Mouse (Mus musculus) stomach, embryonic 15.5 days (tissue): ENCODE results near the gene Txndc9. TPM values are rescaled to one million over a fixed set of nuclear protein-coding genes. Genes with fewer than 3 reads are reported as not detected.

Experiments used
- ATAC-seq: fragments of 200-750 bp; cut with Nextera tagmentation; 2 replicates; pipeline ENCODE4 v1.8.0; 2017; ENCODE audit warnings: low read depth, moderate number of reproducible peaks, moderate TSS enrichment; ENCODE audit not compliant: insufficient read depth, low FRiP score
- H3K27ac ChIP-seq: fragments of 300-500 bp; sonication (generic); 2 replicates; pipeline ENCODE4 v1.5.1; 2015; ENCODE audit warnings: mild to moderate bottlenecking, inconsistent platforms
- H3K27me3 ChIP-seq: fragments of 300-500 bp; sonication (generic); replicated peaks from 2 replicates; pipeline ENCODE4 v1.6.1; 2015; ENCODE audit warnings: inconsistent platforms
- H3K36me3 ChIP-seq: fragments of 300-500 bp; sonication (generic); 2 replicates; pipeline ENCODE4 v1.6.1; 2015; ENCODE audit warnings: inconsistent platforms
- H3K4me1 ChIP-seq: fragments of 300-500 bp; sonication (generic); 2 replicates; pipeline ENCODE4 v1.6.1; 2015; ENCODE audit warnings: inconsistent platforms
- H3K4me2 ChIP-seq: fragments of 300-500 bp; sonication (generic); 2 replicates; pipeline ENCODE4 v1.6.1; 2015; ENCODE audit warnings: mild to moderate bottlenecking, inconsistent platforms
- H3K4me3 ChIP-seq: fragments of 300-500 bp; sonication (generic); replicated peaks from 2 replicates; pipeline ENCODE4 v1.5.1; 2015; ENCODE audit warnings: inconsistent platforms
- H3K9ac ChIP-seq: fragments of 300-500 bp; sonication (generic); 2 replicates; pipeline ENCODE4 v1.6.1; 2015; ENCODE audit warnings: inconsistent platforms
- H3K9me3 ChIP-seq: fragments of 300-500 bp; sonication (generic); 2 replicates; pipeline ENCODE4 v1.6.1; 2016; ENCODE audit warnings: inconsistent platforms
- WGBS: fragments of 180-500 bp; shearing (Covaris S2); methylation state at CpG from one replicate; pipeline ENCODE4 v1.1.7; 2015; 5-methylcytosine and 5-hydroxymethylcytosine counted together
- polyA plus RNA-seq: library from polyadenylated mRNA; unstranded; fragments of >200 nt; fragmentation: Nextera tagmentation; extraction: Ambion mirVana; gene quantifications from 2 replicates; pipeline ENCODE4 v1.2.1, GENCODE M21; 2015

Gene Txndc9
- polyA plus RNA-seq, 1 experiment from 2014 or later: 128 TPM

- Histone ChIP-seq H3K4me1 (no peaks in the 10 kb centered on the region), H3K27me3 (no peaks in the 10 kb centered on the region), H3K4me2 (no peak overlapping the region), H3K9me3 (no peaks in the 10 kb centered on the region), H3K4me3 (no peak overlapping the region), H3K27ac (no peak overlapping the region), H3K36me3 (no peaks in the 10 kb centered on the region), H3K9ac (no peak overlapping the region)
- 77% methylated on average over 6 of the region's 6 CpGs for WGBS
- ATAC-seq: no peak
Observed at GRCm38 (mm10) chr1:37968746-37969145, 28.9 kb downstream of the Txndc9 start.

- Histone ChIP-seq H3K36me3 (no peaks in the 10 kb centered on the region), H3K4me2 (no peak overlapping the region), H3K27me3 (no peaks in the 10 kb centered on the region), H3K9me3 (no peaks in the 10 kb centered on the region), H3K27ac (no peak overlapping the region), H3K4me1 (no peaks in the 10 kb centered on the region), H3K9ac (no peak overlapping the region), H3K4me3 (no peak overlapping the region)
- ATAC-seq: no peak
- 69% methylated on average over 10 of the region's 10 CpGs for WGBS
Observed at GRCm38 (mm10) chr1:37965571-37965970, 32.1 kb downstream of the Txndc9 start.

- no peak for ATAC-seq
- Histone ChIP-seq H3K9me3 (no peaks in the 10 kb centered on the region), H3K4me2 (no peak overlapping the region), H3K4me3 (no peak overlapping the region), H3K27me3 (no peaks in the 10 kb centered on the region), H3K4me1 (no peaks in the 10 kb centered on the region), H3K9ac (no peak overlapping the region), H3K36me3 (no peaks in the 10 kb centered on the region), H3K27ac (no peak overlapping the region)
- 76% methylated on average over 5 of the region's 5 CpGs for WGBS
Observed at GRCm38 (mm10) chr1:37959486-37959885, 38.2 kb downstream of the Txndc9 start.

- ATAC-seq: no peak
- WGBS: 74% methylated on average over 2 of the region's 2 CpGs
- Histone ChIP-seq H3K4me2 (no peak overlapping the region), H3K27ac (no peak overlapping the region), H3K4me1 (no peaks in the 10 kb centered on the region), H3K27me3 (no peaks in the 10 kb centered on the region), H3K9ac (no peak overlapping the region), H3K9me3 (no peaks in the 10 kb centered on the region), H3K4me3 (no peak overlapping the region), H3K36me3 (no peaks in the 10 kb centered on the region)
Observed at GRCm38 (mm10) chr1:37958516-37958915, 39.2 kb downstream of the Txndc9 start.

GRCm38 (mm10) chr1:37957659-37958058 lies 40.0 kb downstream of the Txndc9 start, which contains the start of gene Lyg1:
Gene Lyg1 (minus strand): TSS chr1:37957759.
- Histone ChIP-seq H3K27ac (no peak within 1 kb of the TSS), H3K36me3 (no peaks in the 10 kb centered on the region), H3K4me3 (no peak within 1 kb of the TSS), H3K9ac (no peak within 1 kb of the TSS), H3K27me3 (no peaks in the 10 kb centered on the region), H3K4me1 (no peaks in the 10 kb centered on the region), H3K4me2 (no peak within 1 kb of the TSS), H3K9me3 (no peaks in the 10 kb centered on the region)
- 83% methylated on average over 5 of the region's 5 CpGs for WGBS
- no peak for ATAC-seq

- Histone ChIP-seq H3K4me3 (no peak overlapping the region), H3K9me3 (no peaks in the 10 kb centered on the region), H3K27ac (no peak overlapping the region), H3K27me3 (no peaks in the 10 kb centered on the region), H3K4me2 (no peak overlapping the region), H3K9ac (no peak overlapping the region), H3K4me1 (no peaks in the 10 kb centered on the region), H3K36me3 (no peaks in the 10 kb centered on the region)
- no peak for ATAC-seq
- WGBS: 24% methylated on average over 3 of the region's 3 CpGs
Observed at GRCm38 (mm10) chr1:37956690-37957431, 40.8 kb downstream of the Txndc9 start.

- Histone ChIP-seq H3K9me3 (no peaks in the 10 kb centered on the region), H3K27me3 (no peaks in the 10 kb centered on the region), H3K36me3 (no peaks in the 10 kb centered on the region), H3K4me2 (no peak overlapping the region), H3K4me1 (no peaks in the 10 kb centered on the region), H3K4me3 (no peak overlapping the region), H3K9ac (no peak overlapping the region), H3K27ac (no peak overlapping the region)
- WGBS: 95% methylated on average over 2 of the region's 2 CpGs
- ATAC-seq: no peak
Observed at GRCm38 (mm10) chr1:37955251-37955650, 42.4 kb downstream of the Txndc9 start.

- Histone ChIP-seq H3K27me3 (no peaks in the 10 kb centered on the region), H3K36me3 (no peaks in the 10 kb centered on the region), H3K4me2 (no peak overlapping the region), H3K4me3 (no peak overlapping the region), H3K9ac (no peak overlapping the region), H3K27ac (no peak overlapping the region), H3K9me3 (no peaks in the 10 kb centered on the region), H3K4me1 (no peaks in the 10 kb centered on the region)
- no peak for ATAC-seq
- 68% methylated on average over 7 of the region's 7 CpGs for WGBS
Observed at GRCm38 (mm10) chr1:37954786-37955185, 42.9 kb downstream of the Txndc9 start.

GRCm38 (mm10) chr1:37948906-37949305 lies 48.8 kb downstream of the Txndc9 start:
- Histone ChIP-seq H3K4me1 (no peaks in the 10 kb centered on the region), H3K9me3 (no peaks in the 10 kb centered on the region), H3K27ac (no peak overlapping the region), H3K27me3 (no peaks in the 10 kb centered on the region), H3K36me3 (no peaks in the 10 kb centered on the region), H3K9ac (no peak overlapping the region), H3K4me2 (no peak overlapping the region), H3K4me3 (no peak overlapping the region)
- ATAC-seq: no peak
- 76% methylated on average over 2 of the region's 2 CpGs for WGBS

Other genes with a start within 250 kb of the Txndc9 start
- 4.2 and 4.8 TPM in 2 replicates for gene Tsga10, start 131.5 kb downstream of the Txndc9 start, polyA plus RNA-seq
- 8.1 and 10.2 TPM in 2 replicates for gene Lipt1, start 126.2 kb downstream of the Txndc9 start, polyA plus RNA-seq
- gene Mitd1, start 107.5 kb downstream of the Txndc9 start, polyA plus RNA-seq: 28.5 and 29.5 TPM in 2 replicates
- gene Mrpl30, start 107.4 kb downstream of the Txndc9 start, polyA plus RNA-seq: 227 and 243 TPM in 2 replicates
- not detected in 2 replicates for gene Lyg2, start 81.4 kb downstream of the Txndc9 start, polyA plus RNA-seq
- not detected in 2 replicates for gene Lyg1, start 40.1 kb downstream of the Txndc9 start, polyA plus RNA-seq
- 32.5 and 33.1 TPM in 2 replicates for gene Eif5b, start 117 bp upstream of the Txndc9 start, polyA plus RNA-seq
- gene Rev1, start 131.9 kb upstream of the Txndc9 start, polyA plus RNA-seq: 27.5 and 27.7 TPM in 2 replicates